Mouse (Mus musculus): ENCODE measurements around the gene Ccdc177.

Ccdc177 gene

GRCm38 (mm10) chr12:80785005-80785404, 24.5 kb upstream of the Ccdc177 start:
- no peak for DNase-seq (ENCODE audit: low read depth, low spot score)

GRCm38 (mm10) chr12:80783889-80784288, 23.4 kb upstream of the Ccdc177 start:
- DNase-seq (ENCODE audit: low read depth, low spot score) = no peak

- DNase-seq (ENCODE audit: low read depth, low spot score) = no peak
Measured at GRCm38 (mm10) chr12:80782892-80783291, 22.4 kb upstream of the Ccdc177 start.

GRCm38 (mm10) chr12:80782190-80782589, 21.7 kb upstream of the Ccdc177 start:
- DNase-seq (ENCODE audit: low read depth, low spot score) = no peak

- no peak for DNase-seq (ENCODE audit: low read depth, low spot score)
Measured at GRCm38 (mm10) chr12:80779760-80780159, 19.3 kb upstream of the Ccdc177 start.

GRCm38 (mm10) chr12:80778188-80778936, 17.9 kb upstream of the Ccdc177 start:
- DNase-seq (ENCODE audit: low read depth, low spot score) = no peak

- no peak for DNase-seq (ENCODE audit: low read depth, low spot score)
Measured at GRCm38 (mm10) chr12:80776046-80776634, 15.7 kb upstream of the Ccdc177 start.

GRCm38 (mm10) chr12:80774786-80775185, 14.3 kb upstream of the Ccdc177 start:
- no peak for DNase-seq (ENCODE audit: low read depth, low spot score)

DNA sequence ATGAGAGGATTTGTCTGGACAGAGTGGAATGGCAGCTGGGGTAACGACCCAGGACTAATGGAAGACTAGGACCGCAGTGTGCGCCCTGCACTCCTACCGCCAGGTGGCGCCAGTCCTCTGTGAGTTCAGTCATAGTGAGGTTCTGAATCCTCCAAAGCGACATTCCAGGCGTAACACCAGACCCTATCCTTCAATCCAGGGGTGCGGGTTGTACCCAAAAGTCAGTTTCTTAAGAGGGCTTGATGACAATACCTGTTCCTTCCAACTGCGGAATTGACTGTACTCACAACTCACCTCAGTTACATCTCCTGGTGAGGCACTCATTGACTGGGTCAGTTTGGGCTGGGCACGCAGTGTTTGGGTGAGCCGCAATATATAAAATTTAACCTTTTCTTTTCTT, 9.2 kb upstream of the Ccdc177 start:
- peak; percentile 93 for DNase-seq (ENCODE audit: low read depth, low spot score)

- DNase-seq (ENCODE audit: low read depth, low spot score) = no peak
Measured at GRCm38 (mm10) chr12:80764116-80764515, 3.6 kb upstream of the Ccdc177 start.

DNA sequence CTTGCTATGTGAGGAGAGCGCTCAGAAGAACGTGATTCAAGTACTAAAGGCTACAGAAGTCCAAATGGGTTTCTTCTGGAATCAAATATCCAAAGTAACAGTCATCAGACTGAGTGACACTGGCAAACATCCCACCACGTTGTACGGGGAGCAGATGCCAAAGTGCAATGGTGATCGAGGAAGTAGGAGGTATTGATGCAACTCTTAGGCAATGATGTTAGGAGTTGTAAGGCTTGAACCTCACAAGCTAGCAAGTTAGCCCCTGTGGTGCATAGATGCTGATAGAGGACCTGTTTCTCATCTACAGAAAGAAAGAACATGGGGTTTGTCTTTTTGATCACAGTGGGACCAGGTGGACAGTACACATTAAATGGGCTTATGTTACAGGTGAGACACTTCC, 2.5 kb upstream of the Ccdc177 start:
- no peak for DNase-seq (ENCODE audit: low read depth, low spot score)

GRCm38 (mm10) chr12:80759713-80760395, 633 bp downstream of the Ccdc177 start:
- peak; percentile 55 for DNase-seq (ENCODE audit: low read depth, low spot score)

GRCm38 (mm10) chr12:80759387-80759712, 1.1 kb downstream of the Ccdc177 start:
- DNase-seq (ENCODE audit: low read depth, low spot score) = no peak

DNA sequence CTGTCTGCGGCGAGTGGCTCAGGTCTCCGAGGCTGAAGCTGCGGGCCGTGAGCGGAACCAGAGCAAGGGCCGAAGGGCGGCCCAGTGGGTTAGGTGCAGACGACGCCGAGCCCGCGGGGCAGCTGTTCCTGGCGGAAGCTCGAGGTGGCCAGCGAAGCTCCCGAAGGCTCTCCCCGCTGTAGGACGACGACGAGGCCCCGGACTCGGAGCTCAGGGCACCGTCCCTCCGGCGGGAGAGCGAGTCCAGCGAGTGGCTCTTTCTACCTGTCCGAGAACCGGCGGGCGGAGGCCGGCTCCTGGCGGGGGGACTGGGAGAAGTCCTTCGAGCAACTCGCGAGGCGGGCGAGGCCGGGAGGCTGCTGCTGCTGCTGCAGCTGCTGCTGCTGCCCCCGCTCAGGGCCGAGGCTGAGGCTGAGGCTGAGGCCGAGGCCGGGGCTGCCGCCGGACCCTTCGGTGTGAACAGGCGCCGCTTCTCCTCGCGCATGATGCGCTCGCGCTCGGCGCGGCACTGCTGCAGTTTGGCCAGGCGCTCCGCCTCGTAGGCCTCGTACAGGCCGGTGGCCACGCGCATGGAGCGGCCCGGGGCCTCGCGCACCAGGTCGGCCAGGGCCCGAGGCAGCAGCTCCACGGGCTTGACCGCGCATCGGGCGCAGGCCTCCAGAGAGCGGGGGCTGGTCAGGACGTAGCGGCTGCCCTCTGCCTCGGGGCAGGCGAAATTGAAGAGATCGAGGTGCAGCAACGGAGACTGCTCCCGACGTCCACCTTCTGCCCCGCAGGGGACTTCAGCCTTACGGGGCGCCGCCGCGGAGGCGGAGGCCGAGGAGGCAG, 1.7 kb downstream of the Ccdc177 start:
- peak; percentile 43 for DNase-seq (ENCODE audit: low read depth, low spot score)

- peak; percentile 84 for DNase-seq (ENCODE audit: low read depth, low spot score)
Measured at GRCm38 (mm10) chr12:80757751-80758558, 2.5 kb downstream of the Ccdc177 start.

DNA sequence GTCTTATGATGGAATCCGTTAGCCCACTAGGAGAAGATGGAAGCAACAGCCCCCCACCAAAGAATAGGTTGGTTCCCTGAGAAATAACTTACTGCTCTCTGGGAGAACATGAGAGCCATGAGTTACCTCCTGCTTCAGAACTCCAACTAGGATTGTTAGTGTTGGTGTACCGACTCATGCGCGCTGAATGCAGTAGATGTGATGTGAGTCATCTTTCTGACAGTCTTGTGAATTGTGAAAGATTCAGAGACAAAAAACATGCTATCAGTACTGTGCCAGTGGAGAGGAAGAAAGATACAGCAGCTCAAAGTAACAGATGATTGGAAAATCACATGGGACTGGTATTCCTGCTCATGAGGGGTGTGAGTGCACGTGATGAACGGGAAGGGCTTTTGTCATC, 8.9 kb downstream of the Ccdc177 start:
- DNase-seq (ENCODE audit: low read depth, low spot score) = no peak

- DNase-seq (ENCODE audit: low read depth, low spot score) = no peak
Measured at GRCm38 (mm10) chr12:80746031-80746813, 14.3 kb downstream of the Ccdc177 start.

GRCm38 (mm10) chr12:80744614-80745013, 15.9 kb downstream of the Ccdc177 start:
- DNase-seq (ENCODE audit: low read depth, low spot score) = no peak

DNA sequence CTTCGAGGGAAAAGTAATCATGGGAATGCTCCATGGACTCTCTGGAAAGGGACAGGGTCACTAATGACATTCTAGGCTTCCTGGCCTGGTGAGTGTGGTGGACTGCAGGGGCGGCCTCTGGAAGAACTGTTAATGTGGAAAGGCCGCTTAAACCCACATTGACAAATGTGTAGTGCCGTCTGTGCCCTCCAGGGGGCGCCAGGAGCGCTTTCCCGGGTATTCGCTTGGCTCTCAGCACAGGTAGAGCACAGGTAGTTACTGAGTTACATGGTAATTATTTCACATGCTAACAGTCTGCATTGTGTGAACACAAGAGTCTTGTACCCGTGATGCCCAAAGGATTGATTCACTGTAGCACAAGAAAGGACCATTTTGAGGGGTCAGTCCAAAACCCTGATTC, 21.0 kb downstream of the Ccdc177 start:
- no peak for DNase-seq (ENCODE audit: low read depth, low spot score)

DNA sequence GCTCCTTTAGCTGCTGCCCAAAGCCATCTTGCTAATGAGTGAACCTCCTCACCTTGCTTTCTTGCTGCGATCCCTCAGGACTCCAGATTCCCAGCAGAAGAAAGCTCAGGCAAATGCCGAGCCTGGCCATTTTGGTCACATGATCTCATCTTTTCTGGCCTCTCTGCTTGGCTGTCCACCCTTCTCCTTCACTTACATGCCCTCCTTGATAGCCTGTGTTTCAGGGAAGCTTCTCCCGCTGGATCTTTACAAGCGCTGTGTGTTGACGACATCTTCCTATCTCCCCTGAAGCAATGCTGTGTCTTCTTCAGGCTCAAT, 23.2 kb downstream of the Ccdc177 start:
- no peak for DNase-seq (ENCODE audit: low read depth, low spot score)
